Mouse (Mus musculus) embryonic facial prominence, embryonic 10.5 days (tissue): ENCODE results near the gene Pi16. TPM values are rescaled to one million over a fixed set of nuclear protein-coding genes. Genes with fewer than 3 reads are reported as not detected.
A peak's percentile ranks its signal among the peaks of the same experiment; 100 is the strongest.

Experiments
- DNase-seq: peaks from one replicate; pipeline ENCODE4 v3.0.0-alpha.2; 2017; ENCODE audit warnings: low spot score
- H3K27ac ChIP-seq: fragments of 300-500 bp; sonication (generic); replicated peaks from 2 replicates; pipeline ENCODE4 v1.5.1; 2016; ENCODE audit warnings: mild to moderate bottlenecking
- H3K27me3 ChIP-seq: fragments of 300-500 bp; sonication (generic); replicated peaks from 2 replicates; pipeline ENCODE4 v1.6.1; 2016; ENCODE audit warnings: low read depth, mild to moderate bottlenecking; ENCODE audit not compliant: poor library complexity, severe bottlenecking
- H3K36me3 ChIP-seq: fragments of 300-500 bp; sonication (generic); replicated peaks from 2 replicates; pipeline ENCODE4 v1.6.1; 2016; ENCODE audit warnings: mild to moderate bottlenecking, moderate library complexity
- H3K4me1 ChIP-seq: fragments of 300-500 bp; sonication (generic); 2 replicates; pipeline ENCODE4 v1.6.1; 2016
- H3K4me3 ChIP-seq: fragments of 300-500 bp; sonication (generic); 2 replicates; pipeline ENCODE4 v1.5.1; 2016; ENCODE audit warnings: mild to moderate bottlenecking, moderate library complexity
- H3K9me3 ChIP-seq: fragments of 300-500 bp; sonication (generic); 2 replicates; pipeline ENCODE4 v1.6.1; 2016; ENCODE audit warnings: mild to moderate bottlenecking
- WGBS: fragments of 180-500 bp; shearing (Covaris S2); methylation state at CpG from one replicate; pipeline ENCODE4 v1.1.7; 2016; 5-methylcytosine and 5-hydroxymethylcytosine counted together
- polyA plus RNA-seq: library from polyadenylated mRNA; unstranded; fragments of >200 nt; fragmentation: Nextera tagmentation; extraction: Ambion mirVana; gene quantifications from 2 replicates; pipeline ENCODE4 v1.2.1, GENCODE M21; 2016

The Pi16 gene
- polyA plus RNA-seq, 1 experiment from 2014 or later, result 0.65 TPM

- H3K36me3 ChIP-seq, result no peaks in the 10 kb centered on the region
- peak overlapping the region; percentile 89 for H3K27ac ChIP-seq
- peak overlapping the region; percentile 53 for H3K4me3 ChIP-seq
- no peaks in the 10 kb centered on the region for H3K27me3 ChIP-seq
- WGBS, result 35% methylated on average over 17 of the region's 17 CpGs
- peak; percentile 64 for DNase-seq
- H3K4me1 ChIP-seq, result peaks cover 36% of the 10 kb centered on the region
- no peaks in the 10 kb centered on the region for H3K9me3 ChIP-seq
These were observed 38.5 kb downstream of the Pi16 start for GRCm38 (mm10) chr17:29355841-29356478.

GRCm38 (mm10) chr17:29356479-29356856 is 39.0 kb downstream of the Pi16 start:
- 2% methylated on average over 11 of the region's 11 CpGs for WGBS
- Histone ChIP-seq H3K9me3 (no peaks in the 10 kb centered on the region), H3K27ac (peak overlapping the region; percentile 89), H3K36me3 (no peaks in the 10 kb centered on the region), H3K4me1 (peaks cover 41% of the 10 kb centered on the region), H3K4me3 (peak overlapping the region; percentile 53), H3K27me3 (no peaks in the 10 kb centered on the region)
- DNase-seq, result peak; percentile 89

DNA sequence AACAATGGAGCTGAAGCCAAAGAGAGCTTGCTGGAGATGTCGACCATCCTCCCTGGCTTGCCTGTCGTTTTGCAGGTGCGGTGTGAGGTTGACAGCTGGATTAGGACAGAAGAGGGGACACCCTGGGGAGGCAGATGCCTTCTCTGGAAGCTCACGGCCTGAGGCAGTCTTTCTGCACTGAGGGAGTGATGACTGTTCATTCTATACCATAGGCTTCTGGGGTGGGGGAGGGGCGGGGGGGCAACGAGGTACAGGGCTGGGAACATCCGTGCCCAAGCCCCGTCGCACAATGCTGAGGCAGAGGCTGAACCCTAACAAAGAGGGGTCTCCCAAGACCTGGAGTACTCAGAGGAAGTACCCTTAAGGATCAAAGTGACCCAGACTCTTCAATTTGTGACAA is 39.4 kb downstream of the Pi16 start:
- no peak for DNase-seq
- no peaks in the 10 kb centered on the region for H3K27me3 ChIP-seq
- 9% methylated on average over 9 of the region's 9 CpGs for WGBS
- no peaks in the 10 kb centered on the region for H3K36me3 ChIP-seq
- peak overlapping the region; percentile 89 for H3K27ac ChIP-seq
- H3K4me3 ChIP-seq, result peak overlapping the region; percentile 53
- peaks cover 44% of the 10 kb centered on the region for H3K4me1 ChIP-seq
- no peaks in the 10 kb centered on the region for H3K9me3 ChIP-seq

- WGBS, result 59% methylated on average over 3 of the region's 3 CpGs
- Histone ChIP-seq H3K4me3 (no peak overlapping the region), H3K27me3 (no peaks in the 10 kb centered on the region), H3K4me1 (peaks cover 47% of the 10 kb centered on the region), H3K9me3 (no peaks in the 10 kb centered on the region), H3K36me3 (no peaks in the 10 kb centered on the region), H3K27ac (no peak overlapping the region)
- no peak for DNase-seq
These were observed 41.4 kb downstream of the Pi16 start for GRCm38 (mm10) chr17:29358928-29359327.

GRCm38 (mm10) chr17:29360761-29361221 is 43.3 kb downstream of the Pi16 start, which contains the start of gene Fgd2:
Gene Fgd2, plus strand, starts transcription at chr17:29360914.
- H3K4me3 ChIP-seq, result peak within 1 kb of the TSS; percentile 23; the same call in 1 of the 2 replicates
- DNase-seq, result no peak
- H3K27ac ChIP-seq, result 0 out of 2 replicates have a peak within 1 kb of the TSS, but pooled peaks have one; percentile 32
- no peaks in the 10 kb centered on the region for H3K36me3 ChIP-seq
- H3K4me1 ChIP-seq, result peaks cover 35% of the 10 kb centered on the region
- no peaks in the 10 kb centered on the region for H3K27me3 ChIP-seq
- no peaks in the 10 kb centered on the region for H3K9me3 ChIP-seq
- WGBS, result 23% methylated on average over 5 of the region's 5 CpGs

- DNase-seq, result peak; percentile 50
- no peaks in the 10 kb centered on the region for H3K9me3 ChIP-seq
- no peaks in the 10 kb centered on the region for H3K36me3 ChIP-seq
- no peak overlapping the region for H3K27ac ChIP-seq
- WGBS, result 55% methylated on average over 8 of the region's 8 CpGs
- no peak overlapping the region for H3K4me3 ChIP-seq
- no peaks in the 10 kb centered on the region for H3K27me3 ChIP-seq
- H3K4me1 ChIP-seq, result peaks cover 21% of the 10 kb centered on the region
These were observed 44.7 kb downstream of the Pi16 start for GRCm38 (mm10) chr17:29361982-29362691.

- 89% methylated on average over 8 of the region's 8 CpGs for WGBS
- no peak for DNase-seq
- Histone ChIP-seq H3K36me3 (no peaks in the 10 kb centered on the region), H3K27me3 (peaks cover 6% of the 10 kb centered on the region; the same call in 1 of the 2 replicates), H3K4me3 (no peak overlapping the region), H3K4me1 (peaks cover 19% of the 10 kb centered on the region), H3K9me3 (no peaks in the 10 kb centered on the region), H3K27ac (no peak overlapping the region)
These were observed 45.6 kb downstream of the Pi16 start for GRCm38 (mm10) chr17:29363109-29363508.

DNA sequence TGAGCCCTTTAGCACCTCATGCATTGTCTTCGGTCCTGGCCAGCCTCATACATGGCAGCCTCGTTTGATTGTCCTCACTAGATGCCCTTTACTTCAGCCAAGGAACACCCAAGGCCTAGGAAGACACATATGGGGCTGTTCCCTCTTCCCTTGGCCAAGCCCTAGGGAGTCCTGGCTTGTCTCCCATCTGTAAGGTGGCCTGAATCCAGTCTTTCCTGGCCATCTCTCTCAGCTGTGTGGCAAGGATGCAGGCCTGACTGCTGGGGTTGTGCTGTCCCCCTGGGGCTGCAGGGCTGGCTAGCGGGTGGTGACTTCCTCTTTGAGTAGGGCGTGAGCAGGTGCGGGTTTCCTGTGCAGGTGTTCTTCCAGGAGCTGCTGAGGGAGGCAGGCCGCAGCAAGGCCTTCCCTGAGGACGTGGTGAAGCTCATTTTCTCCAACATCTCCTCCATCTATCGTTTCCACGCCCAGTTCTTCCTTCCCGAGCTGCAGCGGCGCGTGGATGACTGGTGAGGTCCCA is 47.7 kb downstream of the Pi16 start:
- Histone ChIP-seq H3K4me3 (no peak overlapping the region), H3K27me3 (peaks cover 25% of the 10 kb centered on the region), H3K36me3 (no peaks in the 10 kb centered on the region), H3K4me1 (peaks cover 37% of the 10 kb centered on the region), H3K27ac (no peak overlapping the region), H3K9me3 (no peaks in the 10 kb centered on the region)
- no peak for DNase-seq
- 87% methylated on average over 13 of the region's 13 CpGs for WGBS

- Histone ChIP-seq H3K27me3 (peaks cover 25% of the 10 kb centered on the region), H3K4me3 (peak overlapping the region; percentile 39), H3K4me1 (peaks cover 24% of the 10 kb centered on the region), H3K36me3 (no peaks in the 10 kb centered on the region), H3K9me3 (no peaks in the 10 kb centered on the region), H3K27ac (peak overlapping the region; percentile 70)
- 12% methylated on average over 7 of the region's 7 CpGs for WGBS
- DNase-seq, result peak; percentile 54
These were observed 51.2 kb downstream of the Pi16 start for GRCm38 (mm10) chr17:29368726-29369125.

DNA sequence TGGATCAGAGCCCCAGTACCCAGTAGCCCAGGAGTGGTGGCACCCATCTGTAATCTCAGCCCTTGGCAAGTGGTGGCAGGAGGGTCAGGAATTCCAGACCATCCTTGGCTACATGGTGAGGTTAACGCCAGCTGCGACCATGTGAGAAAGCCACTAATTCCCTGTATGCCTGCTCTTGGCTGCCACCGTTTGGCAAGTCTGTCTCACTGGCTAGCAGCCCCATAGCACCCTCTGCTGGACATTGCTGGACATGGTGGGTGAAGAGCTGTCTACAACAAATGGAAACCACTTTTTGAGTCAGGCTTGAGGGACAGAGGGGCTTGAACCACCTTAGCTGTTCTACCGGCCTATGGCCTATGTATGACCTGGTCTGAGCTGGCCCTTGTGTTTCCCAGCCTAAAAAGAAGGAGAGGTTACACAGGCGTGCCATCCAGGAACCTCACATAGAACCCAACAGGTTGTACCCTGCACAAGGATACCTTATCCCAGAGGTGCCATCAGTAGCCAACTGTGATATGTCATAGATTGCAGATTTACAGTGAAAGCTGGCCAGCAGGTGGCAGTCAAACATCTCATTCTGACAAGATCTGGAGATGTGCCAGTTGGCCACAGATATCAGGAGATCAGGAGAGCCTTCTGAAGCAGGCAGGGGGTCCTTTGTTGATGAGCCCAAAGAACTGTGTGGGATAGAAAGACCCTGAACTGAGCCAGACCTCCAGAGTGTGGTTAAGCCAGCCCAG is 53.7 kb downstream of the Pi16 start:
- 6% methylated on average over 5 of the region's 5 CpGs for WGBS
- DNase-seq, result peak; percentile 92
- Histone ChIP-seq H3K27me3 (peaks cover 25% of the 10 kb centered on the region), H3K4me1 (peaks cover 24% of the 10 kb centered on the region), H3K9me3 (no peaks in the 10 kb centered on the region), H3K4me3 (no peak overlapping the region), H3K27ac (0 out of 2 replicates have a peak overlapping the region, but pooled peaks have one; percentile 3), H3K36me3 (no peaks in the 10 kb centered on the region)

DNA sequence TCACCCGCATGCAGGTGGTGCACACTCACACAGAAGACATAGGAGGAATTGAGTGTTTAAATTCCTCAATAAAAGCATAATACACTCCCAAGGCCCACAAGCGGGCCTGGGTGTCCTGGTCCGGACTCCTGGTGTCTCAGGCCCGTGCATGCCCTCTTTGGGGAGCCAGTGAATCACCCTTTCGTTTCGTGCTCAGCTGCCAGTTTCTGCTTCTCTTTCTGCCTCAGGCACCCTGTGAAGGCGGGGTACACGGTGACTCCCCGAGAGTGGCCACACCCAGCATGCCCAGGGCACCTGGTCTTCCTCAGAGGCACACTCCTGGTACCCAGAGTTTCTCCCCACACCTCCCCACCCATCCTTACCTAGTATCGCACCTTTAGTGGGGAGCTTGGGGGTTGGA is 58.4 kb downstream of the Pi16 start:
- WGBS, result 84% methylated on average over 10 of the region's 10 CpGs
- H3K4me1 ChIP-seq, result peaks cover 4% of the 10 kb centered on the region; the same call in 1 of the 2 replicates
- H3K27ac ChIP-seq, result no peak overlapping the region
- no peaks in the 10 kb centered on the region for H3K9me3 ChIP-seq
- H3K4me3 ChIP-seq, result no peak overlapping the region
- no peak for DNase-seq
- no peaks in the 10 kb centered on the region for H3K27me3 ChIP-seq
- H3K36me3 ChIP-seq, result no peaks in the 10 kb centered on the region

GRCm38 (mm10) chr17:29378056-29378455 is 60.6 kb downstream of the Pi16 start:
- no peak overlapping the region for H3K27ac ChIP-seq
- WGBS, result 71% methylated on average over 8 of the region's 8 CpGs
- no peaks in the 10 kb centered on the region for H3K4me1 ChIP-seq
- H3K9me3 ChIP-seq, result no peaks in the 10 kb centered on the region
- H3K4me3 ChIP-seq, result no peak overlapping the region
- H3K36me3 ChIP-seq, result no peaks in the 10 kb centered on the region
- H3K27me3 ChIP-seq, result no peaks in the 10 kb centered on the region
- DNase-seq, result no peak
